Mouse (Mus musculus) limb, embryonic 14.5 days (tissue): ENCODE measurements around the gene Tlx3. TPM values are rescaled to one million over a fixed set of nuclear protein-coding genes. Genes with fewer than 3 reads are reported as not detected.

Source experiments
- ATAC-seq: fragments of 200-750 bp; cut with Nextera tagmentation; 2 replicates; pipeline ENCODE4 v1.8.0; 2017; ENCODE audit warnings: low read depth, moderate number of reproducible peaks, moderate TSS enrichment; ENCODE audit not compliant: low FRiP score
- DNase-seq: peaks from one replicate; pipeline ENCODE4 v3.0.0-alpha.2; 2015; ENCODE audit warnings: low spot score
- H3K27ac ChIP-seq: fragments of 300-500 bp; sonication (generic); replicated peaks from 2 replicates; pipeline ENCODE4 v1.5.1; 2014; ENCODE audit warnings: low read depth, mild to moderate bottlenecking, low read length, moderate library complexity, mixed read lengths
- H3K27me3 ChIP-seq: fragments of 300-500 bp; sonication (generic); 2 replicates; pipeline ENCODE4 v1.6.1; 2014; ENCODE audit warnings: low read length, mixed read lengths; ENCODE audit not compliant: control insufficient read depth, insufficient read depth
- H3K36me3 ChIP-seq: fragments of 300-500 bp; sonication (generic); 2 replicates; pipeline ENCODE4 v1.6.1; 2014; ENCODE audit warnings: mild to moderate bottlenecking, low read length, moderate library complexity, mixed read lengths; ENCODE audit not compliant: control insufficient read depth, insufficient read depth
- H3K4me1 ChIP-seq: fragments of 300-500 bp; sonication (generic); 2 replicates; pipeline ENCODE4 v1.6.1; 2014; ENCODE audit warnings: antibody characterized with exemption, low read length, mixed read lengths; ENCODE audit not compliant: control insufficient read depth, insufficient read depth
- H3K4me2 ChIP-seq: fragments of 300-500 bp; sonication (generic); replicated peaks from 2 replicates; pipeline ENCODE4 v1.6.1; 2014; ENCODE audit warnings: low read depth, mild to moderate bottlenecking, low read length, moderate library complexity; ENCODE audit not compliant: severe bottlenecking
- H3K4me3 ChIP-seq: fragments of 300-500 bp; sonication (generic); replicated peaks from 2 replicates; pipeline ENCODE4 v1.5.1; 2014; ENCODE audit warnings: low read length
- H3K9ac ChIP-seq: fragments of 300-500 bp; sonication (generic); 2 replicates; pipeline ENCODE4 v1.6.1; 2014; ENCODE audit warnings: mild to moderate bottlenecking, low read depth, low read length, moderate library complexity; ENCODE audit not compliant: severe bottlenecking
- H3K9me3 ChIP-seq: fragments of 300-500 bp; sonication (generic); 2 replicates; pipeline ENCODE4 v1.6.1; 2016; ENCODE audit warnings: low read length; ENCODE audit not compliant: control insufficient read depth
- POLR2A ChIP-seq: fragments of 200-500 bp; IDR thresholded peaks from 2 replicates; pipeline ENCODE4 v1.8.0; 2012; ENCODE audit warnings: inconsistent platforms, mild to moderate bottlenecking, moderate library complexity, borderline replicate concordance; ENCODE audit not compliant: insufficient read depth, insufficient read length; ENCODE audit errors: extremely low read depth
- WGBS: fragments of 180-500 bp; shearing (Covaris S2); extraction: QIAGEN DNeasy Blood & Tissue Kit; methylation state at CpG from one replicate; pipeline ENCODE4 v1.1.7; 2014; 5-methylcytosine and 5-hydroxymethylcytosine counted together
- polyA plus RNA-seq, 2 experiments: library from polyadenylated mRNA; depleted of rRNA in 1 of 2; stranded (reverse) in 1 of 2; unstranded in 1 of 2; fragments of >200 nt; fragmentation: Nextera tagmentation in 1 of 2; extraction: Ambion mirVana in 1 of 2; gene quantifications; 2 replicates each; pipeline versions ENCODE4 v1.2.1 to v1.2.3; 2012 to 2014

Gene Tlx3
- polyA plus RNA-seq, 2 experiments = 0.08 TPM; not detected in 1

- H3K4me1 ChIP-seq = peaks cover 19% of the 10 kb centered on the region
- peaks cover 6% of the 10 kb centered on the region; the same call in 1 of the 2 replicates for H3K9me3 ChIP-seq
- no peak overlapping the region for H3K4me2 ChIP-seq
- peaks cover 92% of the 10 kb centered on the region for H3K27me3 ChIP-seq
- no peaks in the 10 kb centered on the region for H3K36me3 ChIP-seq
- DNase-seq (no peak), ATAC-seq (no peak)
- no peak overlapping the region for H3K4me3 ChIP-seq
- no peak overlapping the region for H3K9ac ChIP-seq
- no peak for TF ChIP-seq POLR2A
- 16% methylated on average over 15 of the region's 15 CpGs for WGBS
- no peak overlapping the region for H3K27ac ChIP-seq
Measured at GRCm38 (mm10) chr11:33197673-33198072, 5.7 kb downstream of the Tlx3 start.

DNA sequence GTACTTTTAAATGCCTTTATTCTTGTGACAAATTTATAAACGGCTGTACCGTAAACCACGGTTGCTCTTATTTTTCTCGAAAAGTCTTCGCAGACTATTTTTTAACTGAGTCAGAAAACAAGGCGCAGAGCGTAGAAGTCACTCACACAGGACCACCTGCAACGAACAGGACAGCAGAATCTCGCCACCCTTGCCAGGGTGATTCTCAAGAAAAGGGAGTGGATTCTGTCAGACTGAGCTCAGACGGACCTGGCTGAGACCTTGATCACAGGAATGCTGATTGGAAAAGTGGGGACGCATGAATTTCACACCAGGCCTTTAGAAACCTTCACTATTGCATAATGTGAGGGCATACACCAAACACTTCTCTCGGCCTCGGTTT lies 6.3 kb downstream of the Tlx3 start:
- peaks cover 6% of the 10 kb centered on the region; the same call in 1 of the 2 replicates for H3K9me3 ChIP-seq
- ATAC-seq (no peak), DNase-seq (no peak)
- H3K4me3 ChIP-seq = no peak overlapping the region
- H3K4me2 ChIP-seq = no peak overlapping the region
- no peak for TF ChIP-seq POLR2A
- H3K4me1 ChIP-seq = peaks cover 19% of the 10 kb centered on the region
- H3K27ac ChIP-seq = no peak overlapping the region
- no peaks in the 10 kb centered on the region for H3K36me3 ChIP-seq
- H3K9ac ChIP-seq = no peak overlapping the region
- H3K27me3 ChIP-seq = peaks cover 87% of the 10 kb centered on the region
- WGBS = 25% methylated on average over 13 of the region's 13 CpGs

DNA sequence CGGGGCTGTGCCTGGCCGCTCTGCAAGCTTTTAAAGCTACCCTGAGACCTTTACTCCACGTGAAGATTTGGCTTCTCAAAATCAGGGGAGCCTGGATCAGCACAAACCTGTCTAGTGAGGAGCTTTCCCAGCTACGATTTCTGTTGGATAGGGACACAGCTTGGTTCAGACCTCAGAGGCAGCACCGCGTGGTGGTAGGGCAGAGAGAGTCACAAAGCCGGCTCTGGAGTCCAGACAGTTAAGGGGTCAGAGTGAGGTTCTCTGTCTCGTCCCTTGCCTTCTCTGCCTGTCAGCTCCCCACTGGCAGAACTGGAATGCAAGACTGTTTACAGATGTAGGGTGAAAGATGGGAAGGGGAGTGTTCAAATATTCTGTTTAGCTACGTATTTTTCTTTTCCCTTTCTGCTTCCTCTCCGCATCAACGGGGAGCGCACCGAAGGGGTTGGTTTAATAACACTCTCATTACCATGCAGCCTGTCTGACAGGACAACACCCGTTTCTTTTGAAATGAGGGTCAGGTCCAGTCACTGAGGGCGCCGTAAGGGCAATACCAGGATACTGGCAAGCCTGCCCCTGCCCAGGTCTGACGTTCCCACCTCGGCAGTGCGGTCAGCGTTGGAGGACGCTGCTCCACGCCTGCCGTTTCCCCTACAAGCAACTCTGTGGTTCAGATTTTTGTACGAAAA lies 6.8 kb downstream of the Tlx3 start:
- H3K9me3 ChIP-seq = peaks cover 6% of the 10 kb centered on the region; the same call in 1 of the 2 replicates
- DNase-seq (no peak), ATAC-seq (no peak)
- 8% methylated on average over 24 of the region's 24 CpGs for WGBS
- H3K9ac ChIP-seq = no peak overlapping the region
- no peak overlapping the region for H3K27ac ChIP-seq
- TF ChIP-seq POLR2A = no peak
- H3K36me3 ChIP-seq = no peaks in the 10 kb centered on the region
- no peak overlapping the region for H3K4me3 ChIP-seq
- no peak overlapping the region for H3K4me2 ChIP-seq
- peaks cover 82% of the 10 kb centered on the region for H3K27me3 ChIP-seq
- peaks cover 18% of the 10 kb centered on the region for H3K4me1 ChIP-seq

DNA sequence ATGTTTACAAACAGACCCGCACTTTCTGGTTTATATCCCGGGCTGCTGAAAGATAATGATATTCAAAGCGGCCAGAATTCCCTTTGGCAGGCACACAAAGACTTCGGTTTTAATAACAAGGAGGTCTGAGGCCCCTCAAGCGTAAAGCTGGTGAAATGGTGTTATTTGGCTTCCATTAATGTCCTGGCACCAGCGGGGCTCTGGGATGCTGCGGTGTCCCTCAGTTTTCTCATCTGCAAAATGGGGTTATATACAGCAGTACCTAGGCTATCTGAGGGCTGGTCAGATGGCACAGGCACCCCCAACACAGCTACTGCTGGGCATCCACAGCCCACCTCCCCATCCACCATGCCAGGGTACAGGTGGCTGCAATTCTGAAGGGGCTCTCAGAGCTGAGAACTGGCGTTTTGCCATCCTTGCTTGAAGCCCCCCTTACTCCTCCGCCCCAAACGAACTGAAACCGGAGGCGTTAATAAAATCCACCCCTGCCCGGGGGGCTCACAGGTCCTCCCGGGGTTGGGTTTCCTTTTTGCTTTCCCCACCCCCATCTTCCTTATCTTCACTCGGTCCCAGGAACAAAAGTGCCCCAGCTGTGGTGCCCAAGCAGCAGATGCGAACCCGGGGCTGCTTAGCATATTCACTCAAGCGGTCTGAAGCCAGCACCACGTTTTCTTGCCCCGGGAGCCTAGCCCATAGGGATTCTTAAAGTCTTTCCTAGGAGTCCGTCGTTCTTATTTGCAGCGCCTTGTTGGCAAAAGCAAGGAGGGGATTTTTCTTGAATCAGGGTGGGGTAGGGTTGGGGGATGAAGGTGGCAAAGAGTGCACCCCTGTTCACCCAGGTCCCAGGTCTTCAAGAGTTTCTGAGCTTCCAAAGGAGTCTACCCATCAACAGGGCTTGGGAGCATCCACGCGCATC lies 7.6 kb downstream of the Tlx3 start:
- Histone ChIP-seq H3K4me2 (no peak overlapping the region), H3K4me3 (no peak overlapping the region), H3K27ac (no peak overlapping the region), H3K9me3 (peaks cover 6% of the 10 kb centered on the region; the same call in 1 of the 2 replicates), H3K36me3 (no peaks in the 10 kb centered on the region), H3K4me1 (peaks cover 10% of the 10 kb centered on the region), H3K27me3 (peaks cover 73% of the 10 kb centered on the region), H3K9ac (no peak overlapping the region)
- DNase-seq (no peak), ATAC-seq (no peak)
- WGBS = 4% methylated on average over 25 of the region's 25 CpGs
- TF ChIP-seq POLR2A = no peak

GRCm38 (mm10) chr11:33195061-33195460 lies 8.3 kb downstream of the Tlx3 start:
- no peak overlapping the region for H3K9ac ChIP-seq
- no peak overlapping the region for H3K4me3 ChIP-seq
- peaks cover 3% of the 10 kb centered on the region for H3K4me1 ChIP-seq
- DNase-seq (no peak), ATAC-seq (no peak)
- H3K36me3 ChIP-seq = no peaks in the 10 kb centered on the region
- no peak overlapping the region for H3K4me2 ChIP-seq
- H3K27me3 ChIP-seq = peaks cover 66% of the 10 kb centered on the region
- H3K27ac ChIP-seq = no peak overlapping the region
- TF ChIP-seq POLR2A = no peak
- peaks cover 6% of the 10 kb centered on the region; the same call in 1 of the 2 replicates for H3K9me3 ChIP-seq
- WGBS = 28% methylated on average over 7 of the region's 7 CpGs
